19 mouse cellular contexts compared by ENCODE assay signal in the genomic region with DNA sequence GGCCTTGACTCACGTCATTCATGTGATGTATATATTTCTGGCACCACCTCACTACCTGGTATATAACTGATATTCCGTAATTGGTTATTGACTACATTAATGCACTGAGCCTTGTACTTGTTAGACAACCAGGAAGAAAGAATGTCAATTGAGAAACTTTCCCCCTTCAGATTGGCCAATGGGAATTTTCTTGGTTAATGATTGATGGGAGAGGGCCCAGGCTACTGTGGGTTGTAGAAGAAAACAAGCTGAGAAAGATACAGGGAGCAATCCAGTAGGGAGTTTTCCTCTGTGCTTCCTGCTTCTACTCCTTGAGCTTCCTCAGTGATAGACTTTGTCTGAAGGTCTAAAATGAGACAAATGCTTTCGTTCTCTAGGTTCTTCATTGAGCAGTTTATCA.
"Had no signal": no experiment of that assay in that cellular context is flagged by ENCODE, and none has a peak within 500 bp of the region (broad histone marks: within the 10 kb centered on the region; RNA-seq: fewer than 3 reads in every experiment).

No protein-coding gene starts in this region.

- H3K9ac ChIP-seq: intestine, embryonic 15.5 days; limb, embryonic 13.5 days; liver, embryonic 15.5 days had no signal

- H3K4me2 ChIP-seq: intestine, embryonic 15.5 days; limb, embryonic 13.5 days; liver, embryonic 11.5 days; liver, embryonic 15.5 days; midbrain, embryonic 11.5 days had no signal

- H3K27ac ChIP-seq: intestine, embryonic 15.5 days; kidney, postnatal 0 days; layer of hippocampus, adult 2 months; limb, embryonic 10.5 days; limb, embryonic 13.5 days; liver, embryonic 15.5 days; stomach, postnatal 0 days had no signal

- H3K4me3 ChIP-seq: intestine, embryonic 15.5 days; layer of hippocampus, adult 2 months; limb, embryonic 10.5 days; limb, embryonic 13.5 days; liver, embryonic 15.5 days had no signal

- H3K27me3 ChIP-seq: intestine, embryonic 15.5 days; limb, embryonic 13.5 days; liver, embryonic 15.5 days had no signal

- H3K36me3 ChIP-seq: intestine, embryonic 15.5 days; limb, embryonic 10.5 days; limb, embryonic 13.5 days; liver, embryonic 15.5 days had no signal

- H3K4me1 ChIP-seq: intestine, embryonic 15.5 days had no signal

- H3K9me3 ChIP-seq: intestine, embryonic 15.5 days; limb, embryonic 10.5 days; limb, embryonic 13.5 days; liver, embryonic 15.5 days had no signal

- ATAC-seq: hindbrain, embryonic 16.5 days; intestine, embryonic 15.5 days had no signal

- DNase-seq: layer of hippocampus, adult 9-11 months; lung, adult 2 months; midbrain, embryonic 14.5 days; right cerebral cortex, adult 18-20 months; right cerebral cortex, postnatal 14 days; right cerebral cortex, postnatal 4 days; thymus, adult 2 months; thymus, postnatal 14 days; thymus, postnatal 4 days had no signal
